Mouse (Mus musculus) common myeloid progenitor, adult 5-6 weeks (primary cell): ENCODE results near the gene Smim5. TPM values are rescaled to one million over a fixed set of nuclear protein-coding genes. Genes with fewer than 3 reads are reported as not detected.
"Not testable (repeated sequence)": the region's sequence is repeated elsewhere in the genome, so short reads cannot be mapped to it uniquely, and the experiment has no call there.

ENCODE experiments used
- ATAC-seq: replicated peaks from 2 replicates; pipeline ENCODE4 v1.8.0; 2016; ENCODE audit warnings: low read depth, mild to moderate bottlenecking, moderate TSS enrichment, inconsistent platforms; ENCODE audit not compliant: poor library complexity, severe bottlenecking
- total RNA-seq: library from RNA; stranded (forward); fragments of 200-1000, 187-1606 nt; gene quantifications from 2 replicates; pipeline ENCODE4 v1.2.3, GENCODE M21; 2017

Smim5 gene
- 31.2 and 35.4 TPM in 2 replicates for total RNA-seq

- ATAC-seq = peak; percentile 35
These were observed at the start of gene Smim5 for GRCm38 (mm10) chr11:115899486-115900266. TSS of gene Smim5 (plus strand) at chr11:115899966.

DNA sequence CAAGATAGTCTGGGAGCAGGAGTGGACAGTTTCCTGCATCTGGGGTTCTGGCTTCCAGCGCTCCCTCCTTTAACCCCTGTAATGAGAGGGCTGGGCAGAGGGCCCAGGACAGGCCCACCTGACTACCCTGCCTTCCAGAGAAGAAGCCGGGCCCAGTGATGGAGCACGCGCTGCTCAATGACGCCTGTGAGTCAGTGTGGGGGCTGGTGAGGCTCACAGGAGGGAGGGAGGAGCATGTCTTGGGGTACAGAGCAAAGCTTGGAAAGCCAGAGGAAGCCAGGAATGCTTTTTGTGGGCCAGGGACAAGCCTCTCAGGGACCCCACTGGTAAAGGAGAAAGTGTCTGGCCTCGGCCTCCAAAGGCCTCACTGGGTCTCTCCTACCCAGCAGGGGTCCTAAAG, 45.1 kb upstream of the Smim5 start:
- ATAC-seq = no peak

GRCm38 (mm10) chr11:115857146-115857545, 42.6 kb upstream of the Smim5 start:
- ATAC-seq = not testable (repeated sequence)

DNA sequence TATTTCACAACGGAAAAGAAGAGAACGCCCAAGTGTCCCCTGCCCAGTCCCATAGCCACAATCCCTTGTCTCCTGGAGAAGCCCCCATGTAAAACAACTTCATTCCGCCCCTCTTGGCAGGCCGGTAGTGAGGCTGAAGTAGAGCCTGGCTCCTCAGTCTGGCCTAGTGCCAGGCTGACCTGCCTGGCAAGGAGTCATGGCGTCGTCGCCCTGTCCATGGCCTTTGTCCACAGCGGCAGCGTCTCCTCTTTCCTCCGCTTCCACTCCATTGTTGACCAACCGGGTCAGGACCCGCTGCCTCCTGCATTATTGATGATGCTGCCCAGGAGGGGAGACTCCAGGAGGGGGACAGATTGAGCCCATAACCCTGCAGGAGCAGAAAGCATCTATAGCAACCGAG, 41.8 kb upstream of the Smim5 start:
- no peak for ATAC-seq

DNA sequence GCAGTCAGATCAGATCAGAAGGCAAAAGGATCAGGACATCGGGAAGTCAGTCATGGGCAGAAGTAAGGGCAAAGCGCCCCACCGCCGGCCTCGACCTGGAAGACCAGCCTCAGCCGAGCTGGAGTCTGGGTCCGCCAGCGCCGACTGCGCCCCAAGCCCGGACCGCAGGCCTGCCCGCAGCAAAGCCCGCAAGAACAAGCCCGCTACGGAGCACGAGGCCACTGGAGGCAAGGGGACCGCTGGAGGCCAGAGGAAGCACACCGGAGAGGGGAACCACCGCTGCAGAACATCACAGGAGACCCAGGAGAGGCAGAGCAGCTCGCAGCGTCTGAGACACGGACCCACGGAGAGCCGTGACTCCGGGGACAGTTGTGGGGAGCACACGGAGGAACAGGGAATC, 41.4 kb upstream of the Smim5 start, which contains the start of gene Myo15b:
TSS of gene Myo15b (plus strand) at position 53 of the 400 bp plus-strand sequence.
- ATAC-seq = no peak

DNA sequence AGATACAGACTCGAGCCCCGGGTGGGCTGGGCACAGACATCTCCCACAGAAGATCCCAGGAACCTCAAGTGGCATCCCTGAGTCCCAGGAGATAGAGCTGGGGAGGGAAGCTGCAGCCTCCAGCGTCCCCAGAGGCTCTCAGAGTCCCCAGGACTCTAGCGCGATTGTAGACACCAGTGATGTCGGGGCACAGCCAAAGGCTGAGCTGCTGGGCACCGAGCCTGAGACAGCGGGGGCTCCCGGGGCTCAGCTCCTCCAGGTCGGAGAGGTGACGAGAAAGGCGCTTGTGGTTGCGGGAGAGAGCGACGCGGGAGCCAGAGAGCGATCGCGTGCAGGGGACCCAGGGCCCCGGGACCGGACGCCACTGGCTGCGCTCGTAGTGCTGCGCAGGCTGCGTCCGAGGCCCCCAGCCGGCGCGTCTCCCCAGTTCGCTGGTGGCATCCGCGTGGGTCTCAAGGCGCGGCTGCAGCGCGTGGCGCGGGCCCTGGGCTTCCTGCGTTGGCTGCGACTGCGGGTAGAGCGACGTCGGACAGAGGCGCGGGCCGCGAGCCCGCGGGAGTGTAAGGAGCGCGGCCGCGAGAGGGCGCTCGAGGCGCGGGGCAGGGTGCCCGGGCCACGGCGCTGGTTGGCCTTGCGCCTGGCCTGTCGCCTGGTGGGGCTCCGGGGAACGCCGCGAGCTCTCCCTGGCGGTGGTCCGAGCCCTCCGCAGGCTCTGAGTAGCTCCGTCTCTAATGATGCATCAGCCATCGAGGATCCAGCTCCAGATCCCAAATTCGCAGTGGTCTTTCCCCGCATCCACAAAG, 40.4 kb upstream of the Smim5 start:
- peak; percentile 93 for ATAC-seq

DNA sequence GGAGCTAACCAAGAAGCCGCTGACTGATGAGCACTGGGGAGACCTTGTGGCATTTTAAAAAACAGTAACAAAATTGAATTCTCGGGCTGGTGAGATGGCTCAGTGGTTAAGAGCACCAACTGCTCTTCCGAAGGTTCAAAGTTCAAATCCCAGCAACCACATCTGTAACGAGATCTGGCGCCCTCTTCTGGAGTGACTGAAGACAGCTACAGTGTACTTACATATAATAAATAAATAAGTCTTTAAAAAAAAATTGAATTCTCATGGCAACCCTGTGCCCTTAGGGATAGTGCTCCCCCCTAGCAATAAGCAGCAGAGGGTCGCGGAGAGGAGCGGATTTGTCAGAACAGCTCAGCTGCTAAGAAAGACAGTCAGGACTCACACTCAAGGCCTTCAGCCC, 35.9 kb upstream of the Smim5 start:
- no peak for ATAC-seq

GRCm38 (mm10) chr11:115869393-115869792, 30.4 kb upstream of the Smim5 start:
- ATAC-seq = peak; percentile 83

DNA sequence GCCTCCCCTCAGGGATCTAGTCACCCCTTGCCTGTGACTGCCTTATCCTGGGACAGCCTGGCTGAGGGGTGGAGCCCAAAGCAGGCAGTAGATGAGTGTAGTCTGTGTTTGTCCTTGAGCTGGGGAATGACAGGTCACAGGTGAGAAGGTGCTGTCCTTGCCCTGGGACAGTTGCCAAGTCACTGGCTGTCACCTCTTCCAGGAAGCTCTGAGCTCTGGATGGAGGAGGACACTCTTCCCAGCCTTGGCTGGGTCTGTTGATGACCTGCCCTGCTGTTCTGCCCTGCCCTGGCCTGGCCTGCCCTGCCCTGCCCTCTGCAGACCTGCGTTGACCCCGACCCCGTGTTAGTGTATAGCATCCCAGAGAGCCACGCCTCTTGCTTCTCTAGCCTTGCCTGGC, 27.3 kb upstream of the Smim5 start:
- no peak for ATAC-seq

- no peak for ATAC-seq
These were observed 23.8 kb upstream of the Smim5 start for GRCm38 (mm10) chr11:115875935-115876334.

DNA sequence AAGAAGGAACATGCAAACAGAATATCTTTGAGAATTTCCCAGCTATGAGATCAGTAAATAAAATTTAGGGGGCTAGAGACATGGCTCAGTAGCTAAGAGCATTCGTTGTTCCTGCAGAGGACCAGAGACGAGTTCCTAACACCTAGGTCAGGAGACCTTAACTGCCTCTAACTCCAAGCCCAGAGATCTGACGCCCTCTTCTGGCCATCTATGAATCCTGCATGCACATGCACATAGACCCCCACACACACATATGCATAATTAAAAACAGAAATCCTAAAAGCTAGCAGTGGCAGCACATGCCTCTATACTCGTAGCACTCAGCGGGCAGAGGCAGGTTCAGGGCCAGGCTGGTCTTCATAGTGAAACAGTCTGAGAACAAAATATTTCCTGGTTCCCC, 23.3 kb upstream of the Smim5 start:
- no peak for ATAC-seq

DNA sequence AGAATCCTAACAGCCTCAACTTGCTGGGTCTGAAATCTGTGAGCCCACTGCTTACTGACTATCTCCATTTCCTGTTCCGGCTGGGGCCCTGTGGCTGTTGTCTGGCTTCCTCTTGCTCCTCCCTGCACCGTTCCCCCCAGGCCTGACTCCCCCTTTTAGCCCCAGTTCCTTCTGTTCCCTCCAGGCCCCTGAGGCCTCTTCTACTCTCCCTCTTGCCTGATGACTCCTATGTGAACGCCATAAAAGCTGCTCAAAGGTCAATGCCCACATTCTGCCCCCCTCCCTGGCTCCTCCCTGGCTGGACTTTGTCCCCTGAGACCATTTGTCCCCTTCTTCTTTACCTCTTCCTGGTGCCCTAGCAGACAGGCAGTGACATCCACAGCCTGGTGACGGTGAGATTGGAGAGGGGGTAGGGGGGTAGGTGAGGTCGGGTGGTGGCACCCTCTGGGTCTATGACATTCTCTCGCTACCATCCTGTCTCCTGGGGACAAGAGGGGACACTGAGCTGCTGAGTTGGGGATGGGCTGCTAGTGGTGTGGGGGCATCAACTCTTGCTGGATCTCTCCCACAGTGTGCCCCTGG, 22.5 kb upstream of the Smim5 start:
- peak; percentile 69 for ATAC-seq

DNA sequence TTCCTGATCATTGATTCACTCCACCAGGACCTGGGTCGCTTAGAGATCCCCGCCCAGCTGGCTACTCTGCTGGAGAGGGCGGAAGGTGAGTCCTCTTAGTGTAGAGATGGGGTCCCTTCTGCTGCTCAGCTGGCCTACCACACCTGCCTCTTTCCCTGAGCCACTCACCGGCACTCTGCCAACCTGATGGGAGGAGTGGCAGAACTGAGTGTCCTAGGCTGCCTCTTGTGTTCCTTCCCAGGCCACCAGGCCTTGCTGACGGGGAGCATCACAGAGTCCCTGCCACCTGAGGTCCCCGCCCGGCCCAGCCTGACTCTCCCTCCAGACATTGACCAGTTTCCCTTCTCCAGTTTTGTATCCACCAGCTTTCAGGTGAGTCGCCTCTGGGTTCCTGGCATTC, 21.7 kb upstream of the Smim5 start:
- ATAC-seq = no peak

DNA sequence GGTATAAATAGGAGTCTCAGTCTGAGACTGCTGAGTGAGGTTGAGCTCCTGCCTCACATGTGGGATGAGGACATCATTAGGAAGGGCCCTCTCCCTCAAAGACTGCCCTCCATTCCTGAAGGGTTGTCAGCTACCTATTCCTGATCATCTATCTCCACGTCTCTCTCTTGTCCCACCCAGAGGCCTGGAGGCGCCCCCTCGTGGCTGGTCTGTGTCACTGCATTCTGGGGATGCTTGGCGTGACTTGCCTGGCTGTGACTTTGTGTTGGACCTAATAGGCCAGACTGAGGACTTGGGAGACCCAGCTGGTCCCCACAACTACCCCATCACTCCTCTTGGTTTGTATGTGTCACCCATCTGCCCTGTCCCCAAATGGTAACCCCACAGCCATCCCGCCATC, 18.8 kb upstream of the Smim5 start:
- ATAC-seq = peak; percentile 52; the same call in 1 of the 2 replicates

DNA sequence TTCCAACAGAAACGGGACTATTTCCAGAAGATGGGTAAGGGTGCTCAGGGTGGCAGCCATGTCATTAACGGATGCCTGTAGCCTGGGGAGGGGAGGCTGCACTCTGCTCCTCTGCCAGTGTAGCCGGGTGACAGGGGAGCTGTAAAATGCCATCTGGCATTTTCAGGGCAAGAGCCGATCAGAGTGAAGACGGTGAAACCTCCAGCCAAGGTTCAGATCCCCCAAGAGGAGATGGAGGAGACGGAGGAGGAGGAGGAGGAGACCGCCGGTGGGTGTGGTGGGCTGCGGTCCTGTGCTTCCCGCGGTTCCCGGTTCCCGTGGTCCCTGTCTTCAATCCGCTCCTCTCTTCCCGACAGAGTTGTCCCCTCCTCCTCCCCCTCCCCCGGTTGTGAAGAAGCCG, 16.5 kb upstream of the Smim5 start:
- no peak for ATAC-seq

- ATAC-seq = no peak
These were observed 15.4 kb upstream of the Smim5 start for GRCm38 (mm10) chr11:115884361-115884760.

DNA sequence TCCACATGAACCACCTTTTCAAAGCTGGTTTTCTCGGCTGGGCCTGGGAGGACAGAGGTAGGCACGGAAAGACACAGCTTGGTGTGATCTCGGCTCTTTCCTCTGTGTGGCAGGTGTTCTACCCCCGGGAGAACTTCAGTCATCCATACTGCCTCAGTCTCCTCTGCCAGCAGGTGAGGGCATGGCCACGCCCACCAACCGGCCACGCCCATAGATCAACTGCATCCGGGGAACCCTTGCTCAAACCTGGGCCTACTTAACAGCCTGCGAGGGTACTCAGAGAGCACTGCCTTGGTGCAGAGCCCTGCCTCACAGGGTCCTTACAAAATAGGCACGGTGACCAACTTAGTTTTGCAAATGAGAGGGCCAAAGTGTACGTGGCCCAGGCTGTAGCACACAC, 14.5 kb upstream of the Smim5 start:
- no peak for ATAC-seq

DNA sequence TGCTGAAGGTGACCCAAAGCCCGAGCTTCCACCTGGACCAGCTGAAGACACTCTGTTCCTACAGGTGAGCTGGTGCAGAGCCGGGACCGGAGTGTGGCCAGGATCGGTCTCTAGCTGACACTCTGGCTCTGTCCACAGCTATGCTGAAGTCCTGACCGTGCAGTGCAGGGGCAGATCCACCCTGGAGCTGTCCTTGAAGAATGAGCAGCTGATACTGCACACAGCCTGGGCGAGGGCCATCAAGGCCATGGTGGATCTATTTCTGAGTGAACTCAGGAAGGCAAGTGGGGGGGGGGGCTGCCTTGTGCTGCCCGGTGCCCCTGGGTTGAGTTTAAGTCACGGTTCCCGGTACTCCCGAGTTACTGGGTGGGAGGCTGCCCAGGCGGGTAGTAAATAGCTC, 13.3 kb upstream of the Smim5 start:
- no peak for ATAC-seq

DNA sequence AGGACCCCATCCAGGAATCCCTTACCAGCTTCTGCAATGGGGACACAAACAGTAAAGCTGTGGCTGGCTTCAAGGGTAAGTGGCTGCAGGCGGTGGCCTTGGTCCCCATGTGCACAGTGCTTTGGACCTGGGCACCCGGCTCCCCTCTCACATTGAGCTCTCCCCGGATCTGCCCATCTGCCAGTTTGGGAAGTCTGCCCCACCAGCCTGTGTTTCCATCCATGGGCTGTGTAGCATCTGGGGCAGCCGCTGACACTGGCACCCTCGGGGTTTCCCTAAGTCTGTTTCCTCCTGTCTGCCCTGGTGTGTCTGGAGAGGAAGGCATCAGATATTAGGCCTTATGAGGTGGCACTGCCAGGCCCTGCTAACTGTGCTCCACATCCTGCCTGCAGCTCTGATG, 11.7 kb upstream of the Smim5 start:
- ATAC-seq = no peak

DNA sequence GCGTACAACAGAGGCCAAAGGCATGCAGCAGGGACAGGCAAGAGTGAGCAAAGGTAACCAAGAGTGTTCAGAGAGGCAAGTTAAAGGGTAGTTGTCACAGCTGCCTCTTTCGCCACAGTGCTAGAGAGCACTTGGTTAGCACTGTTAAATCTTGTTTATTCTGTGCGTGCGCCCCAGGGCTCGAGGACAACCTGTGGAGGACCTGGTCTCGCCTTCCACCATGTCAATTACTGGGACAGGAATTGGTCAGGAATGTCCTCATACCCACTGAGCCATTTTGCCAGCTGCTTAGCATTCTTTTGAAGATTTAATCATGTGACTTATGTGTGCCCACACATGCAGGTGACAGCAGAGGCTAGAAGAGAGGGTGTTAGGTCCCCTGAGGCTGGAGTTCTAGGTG, 10.6 kb upstream of the Smim5 start:
- ATAC-seq = no peak

DNA sequence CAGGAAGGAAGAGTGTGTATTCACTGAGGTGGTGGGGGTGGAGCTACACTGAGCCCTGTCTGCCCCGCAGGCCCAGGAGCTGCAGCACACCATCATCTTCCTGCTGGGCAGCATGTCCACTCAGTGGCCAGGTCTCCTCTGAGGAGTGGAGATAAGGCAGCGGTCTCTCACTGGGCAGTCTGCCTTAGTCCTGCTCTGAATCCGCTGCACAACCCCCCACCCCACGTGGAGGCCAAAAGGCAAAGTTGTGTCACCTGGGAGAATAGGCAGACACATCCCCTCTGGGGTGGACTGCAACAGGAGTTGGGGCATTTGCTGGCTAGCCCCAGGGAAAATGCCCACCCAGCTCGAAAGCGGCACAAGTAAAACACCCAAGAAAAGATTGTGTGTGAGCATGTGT, 7.6 kb upstream of the Smim5 start:
- no peak for ATAC-seq
